Mouse (Mus musculus) activated CD4-positive, CD25-positive, alpha-beta regulatory T cell (primary cell): ENCODE results near the gene Vmn1r169. TPM values are rescaled to one million over a fixed set of nuclear protein-coding genes. Genes with fewer than 3 reads are reported as not detected.

Experiments used
- polyA plus RNA-seq, 2 experiments: library from polyadenylated mRNA; unstranded; fragments of 100-300 nt; shearing (Covaris generic); gene quantifications; one replicate each; pipeline ENCODE4 v1.2.1; 2017

The Vmn1r169 gene
- polyA plus RNA-seq, result under 1 TPM in 1 of 2 experiments, not detected in 1; 0.12 TPM

DNA sequence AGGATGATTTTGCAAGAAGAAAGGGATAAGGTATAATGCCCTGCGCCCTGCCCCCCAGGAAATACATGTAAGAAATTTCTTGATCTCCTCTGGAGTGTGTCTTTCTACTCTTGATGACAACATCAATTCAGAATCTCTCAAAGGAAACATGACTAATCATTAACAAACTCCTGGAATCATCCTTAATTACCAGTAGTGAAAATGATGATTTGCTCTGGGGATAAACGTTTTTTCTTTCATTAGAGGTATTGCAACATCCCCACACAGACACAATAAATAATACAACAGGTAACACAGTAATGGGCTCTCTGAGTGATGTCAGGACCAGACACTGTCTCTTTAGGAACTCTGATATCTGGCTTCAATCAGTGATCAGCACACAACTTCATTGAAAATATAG, at the start of gene Vmn1r169:
Vmn1r169 (plus strand) TSS at position 301 of the 400 bp plus-strand sequence.

DNA sequence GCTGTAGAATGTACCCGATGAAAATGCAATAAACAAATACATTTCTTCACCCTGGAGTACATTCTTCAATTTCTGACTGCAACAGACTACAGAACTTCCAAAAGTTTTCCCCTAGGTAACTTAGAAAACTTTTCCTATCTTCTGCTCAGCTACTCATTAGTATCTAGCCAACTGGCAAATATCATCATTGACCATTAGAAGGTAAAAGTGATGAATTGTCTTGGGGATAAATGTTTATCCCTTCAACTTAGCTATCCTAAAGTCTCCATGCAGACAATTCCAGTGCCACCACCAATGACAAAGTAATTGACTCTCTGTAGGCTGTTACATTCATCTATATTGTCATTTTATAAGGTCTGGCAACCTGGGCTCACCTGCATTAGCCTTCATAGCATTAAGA, 35.9 kb upstream of the Vmn1r169 start, which contains the start of gene Vmn1r168:
Vmn1r168 (plus strand) TSS at position 301 of the 400 bp plus-strand sequence.

DNA sequence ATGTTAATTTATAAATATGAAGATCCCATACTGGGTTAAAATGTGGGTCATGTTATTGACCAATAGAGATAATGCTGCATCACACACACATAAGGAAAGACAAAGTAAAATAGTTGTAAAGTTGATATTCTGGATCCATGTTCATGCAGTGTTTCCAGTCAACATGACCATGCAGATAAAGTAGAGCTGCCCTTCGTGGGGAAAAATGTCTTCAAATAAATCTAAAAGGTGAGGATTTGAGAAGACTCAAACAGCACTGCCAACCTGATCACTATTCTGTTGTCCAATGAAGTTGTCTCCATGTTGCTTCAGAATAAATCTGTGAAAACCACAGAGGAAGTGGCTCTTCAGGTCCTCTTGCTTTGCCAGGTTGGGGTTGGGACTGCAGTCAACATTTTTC, 30.5 kb downstream of the Vmn1r169 start, which contains the start of gene Vmn1r170:
Vmn1r170 (plus strand) TSS at position 301 of the 400 bp plus-strand sequence.

Other genes with a start within 250 kb of the Vmn1r169 start
- not detected for gene Nlrp5, start 189.6 kb upstream of the Vmn1r169 start, polyA plus RNA-seq
- gene Vmn1r167, start 68.3 kb upstream of the Vmn1r169 start, polyA plus RNA-seq, result not detected
- not detected for gene Vmn1r168, start 35.8 kb upstream of the Vmn1r169 start, polyA plus RNA-seq
- gene Vmn1r170, start 30.6 kb downstream of the Vmn1r169 start, polyA plus RNA-seq, result not detected
- gene Vmn1r171, start 55.2 kb downstream of the Vmn1r169 start, polyA plus RNA-seq, result not detected
- not detected for gene Vmn1r172, start 82.8 kb downstream of the Vmn1r169 start, polyA plus RNA-seq
- gene Vmn1r173, start 125.2 kb downstream of the Vmn1r169 start, polyA plus RNA-seq, result not detected
- under 1 TPM in 1 of 2 experiments, not detected in 1; 0.15 TPM for gene Vmn1r174, start 176.7 kb downstream of the Vmn1r169 start, polyA plus RNA-seq
- gene Vmn1r175, start 235.1 kb downstream of the Vmn1r169 start, polyA plus RNA-seq, result not detected